Mouse (Mus musculus) heart, embryonic 16.5 days (tissue): ENCODE results near the gene Fam111a. TPM values are rescaled to one million over a fixed set of nuclear protein-coding genes. Genes with fewer than 3 reads are reported as not detected.
A peak's percentile ranks its signal among the peaks of the same experiment; 100 is the strongest.

Experiments used
- ATAC-seq: fragments of 200-750 bp; cut with Nextera tagmentation; replicated peaks from 2 replicates; pipeline ENCODE4 v1.8.0; 2017; ENCODE audit warnings: moderate number of reproducible peaks; ENCODE audit not compliant: insufficient read depth, low FRiP score; ENCODE audit errors: extremely low read depth
- H3K27ac ChIP-seq: fragments of 300-500 bp; sonication (generic); 2 replicates; pipeline ENCODE4 v1.5.1; 2014; ENCODE audit warnings: mild to moderate bottlenecking, low read length, control low read depth, moderate library complexity
- H3K27me3 ChIP-seq: fragments of 300-500 bp; sonication (generic); 2 replicates; pipeline ENCODE4 v1.6.1; 2014; ENCODE audit warnings: low read length, mixed read lengths; ENCODE audit not compliant: control insufficient read depth, insufficient read depth
- H3K36me3 ChIP-seq: fragments of 300-500 bp; sonication (generic); 2 replicates; pipeline ENCODE4 v1.6.1; 2014; ENCODE audit not compliant: control insufficient read depth, insufficient read depth
- H3K4me1 ChIP-seq: fragments of 300-500 bp; sonication (generic); 2 replicates; pipeline ENCODE4 v1.6.1; 2014; ENCODE audit warnings: low read length, mixed read lengths; ENCODE audit not compliant: control insufficient read depth, insufficient read depth
- H3K4me2 ChIP-seq: fragments of 300-500 bp; sonication (generic); 2 replicates; pipeline ENCODE4 v1.6.1; 2014; ENCODE audit warnings: low read depth, mild to moderate bottlenecking, control low read depth, low read length
- H3K4me3 ChIP-seq: fragments of 300-500 bp; sonication (generic); 2 replicates; pipeline ENCODE4 v1.5.1; 2014; ENCODE audit warnings: mild to moderate bottlenecking, control low read depth, low read length
- H3K9ac ChIP-seq: fragments of 300-500 bp; sonication (generic); 2 replicates; pipeline ENCODE4 v1.6.1; 2014; ENCODE audit warnings: low read length, control low read depth
- H3K9me3 ChIP-seq: fragments of 300-500 bp; sonication (generic); replicated peaks from 2 replicates; pipeline ENCODE4 v1.6.1; 2016; ENCODE audit warnings: low read length; ENCODE audit not compliant: control insufficient read depth
- WGBS: fragments of 180-500 bp; shearing (Covaris S2); extraction: QIAGEN DNeasy Blood & Tissue Kit; methylation state at CpG from one replicate; pipeline ENCODE4 v1.1.7; 2014; 5-methylcytosine and 5-hydroxymethylcytosine counted together
- polyA plus RNA-seq: library from polyadenylated mRNA; unstranded; fragments of >200 nt; fragmentation: Nextera tagmentation; extraction: Ambion mirVana; gene quantifications from 2 replicates; pipeline ENCODE4 v1.2.1, GENCODE M21; 2015

The Fam111a gene
- polyA plus RNA-seq, 1 experiment from 2014 or later: 20.5 TPM

- H3K9ac ChIP-seq: no peak overlapping the region
- no peaks in the 10 kb centered on the region for H3K27me3 ChIP-seq
- H3K36me3 ChIP-seq: no peaks in the 10 kb centered on the region
- H3K9me3 ChIP-seq: no peaks in the 10 kb centered on the region
- 66% methylated on average over 5 of the region's 5 CpGs for WGBS
- H3K4me3 ChIP-seq: no peak overlapping the region
- no peaks in the 10 kb centered on the region for H3K4me1 ChIP-seq
- no peak for ATAC-seq
- no peak overlapping the region for H3K27ac ChIP-seq
- H3K4me2 ChIP-seq: no peak overlapping the region
Observed at GRCm38 (mm10) chr19:12549166-12549565, 3.6 kb downstream of the Fam111a start.

- Histone ChIP-seq H3K9me3 (no peaks in the 10 kb centered on the region), H3K36me3 (no peaks in the 10 kb centered on the region), H3K4me1 (no peaks in the 10 kb centered on the region), H3K27me3 (no peaks in the 10 kb centered on the region), H3K4me2 (no peak overlapping the region), H3K4me3 (no peak overlapping the region), H3K9ac (no peak overlapping the region), H3K27ac (no peak overlapping the region)
- WGBS: 78% methylated on average over 5 of the region's 5 CpGs
- no peak for ATAC-seq
Observed at GRCm38 (mm10) chr19:12550005-12550942, 4.7 kb downstream of the Fam111a start.

- Histone ChIP-seq H3K27me3 (no peaks in the 10 kb centered on the region), H3K27ac (no peak overlapping the region), H3K4me3 (no peak overlapping the region), H3K9ac (no peak overlapping the region), H3K4me2 (no peak overlapping the region), H3K9me3 (no peaks in the 10 kb centered on the region), H3K4me1 (no peaks in the 10 kb centered on the region), H3K36me3 (no peaks in the 10 kb centered on the region)
- no peak for ATAC-seq
- WGBS: 81% methylated on average over 2 of the region's 2 CpGs
Observed at GRCm38 (mm10) chr19:12556293-12556692, 10.8 kb downstream of the Fam111a start.

GRCm38 (mm10) chr19:12558219-12558618, 12.7 kb downstream of the Fam111a start:
- H3K9ac ChIP-seq: no peak overlapping the region
- no peaks in the 10 kb centered on the region for H3K36me3 ChIP-seq
- no peak overlapping the region for H3K4me3 ChIP-seq
- no peak overlapping the region for H3K4me2 ChIP-seq
- H3K9me3 ChIP-seq: no peaks in the 10 kb centered on the region
- no peak for ATAC-seq
- H3K27ac ChIP-seq: no peak overlapping the region
- H3K4me1 ChIP-seq: no peaks in the 10 kb centered on the region
- 76% methylated on average over 4 of the region's 4 CpGs for WGBS
- H3K27me3 ChIP-seq: no peaks in the 10 kb centered on the region

- no peaks in the 10 kb centered on the region for H3K27me3 ChIP-seq
- H3K4me2 ChIP-seq: no peak overlapping the region
- no peak overlapping the region for H3K9ac ChIP-seq
- no peak overlapping the region for H3K4me3 ChIP-seq
- H3K9me3 ChIP-seq: no peaks in the 10 kb centered on the region
- H3K36me3 ChIP-seq: no peaks in the 10 kb centered on the region
- H3K4me1 ChIP-seq: no peaks in the 10 kb centered on the region
- no peak overlapping the region for H3K27ac ChIP-seq
- ATAC-seq: no peak
Observed at GRCm38 (mm10) chr19:12564197-12564596, 18.7 kb downstream of the Fam111a start.

- 36% methylated on average over 4 of the region's 4 CpGs for WGBS
- H3K4me1 ChIP-seq: no peaks in the 10 kb centered on the region
- H3K27ac ChIP-seq: no peak overlapping the region
- no peaks in the 10 kb centered on the region for H3K36me3 ChIP-seq
- no peaks in the 10 kb centered on the region for H3K9me3 ChIP-seq
- H3K4me2 ChIP-seq: no peak overlapping the region
- no peak overlapping the region for H3K4me3 ChIP-seq
- no peaks in the 10 kb centered on the region for H3K27me3 ChIP-seq
- no peak overlapping the region for H3K9ac ChIP-seq
- no peak for ATAC-seq
Observed at GRCm38 (mm10) chr19:12567011-12567410, 21.5 kb downstream of the Fam111a start.

GRCm38 (mm10) chr19:12570866-12571265, 25.3 kb downstream of the Fam111a start:
- Histone ChIP-seq H3K27me3 (no peaks in the 10 kb centered on the region), H3K9ac (no peak overlapping the region)
- ATAC-seq: no peak

GRCm38 (mm10) chr19:12571687-12572086, 26.1 kb downstream of the Fam111a start:
- ATAC-seq: no peak
- no peaks in the 10 kb centered on the region for H3K27me3 ChIP-seq
- no peak overlapping the region for H3K4me3 ChIP-seq
- H3K9ac ChIP-seq: no peak overlapping the region
- WGBS: 74% methylated on average over 1 of the region's 1 CpGs
- no peak overlapping the region for H3K4me2 ChIP-seq
- peaks cover 12% of the 10 kb centered on the region for H3K4me1 ChIP-seq
- no peaks in the 10 kb centered on the region for H3K9me3 ChIP-seq
- no peaks in the 10 kb centered on the region for H3K36me3 ChIP-seq
- no peak overlapping the region for H3K27ac ChIP-seq

More at GRCm38 (mm10) chr19:12570866-12571265, 25.3 kb downstream of the Fam111a start:
- Histone ChIP-seq H3K36me3 (no peaks in the 10 kb centered on the region), H3K4me2 (no peak overlapping the region), H3K27ac (no peak overlapping the region), H3K4me3 (no peak overlapping the region), H3K9me3 (no peaks in the 10 kb centered on the region), H3K4me1 (peaks cover 12% of the 10 kb centered on the region)
- WGBS: 54% methylated on average over 2 of the region's 2 CpGs

- peak overlapping the region; percentile 68; the same call in 1 of the 2 replicates for H3K27ac ChIP-seq
- H3K4me3 ChIP-seq: peak overlapping the region; percentile 64
- 84% methylated on average over 1 of the region's 1 CpGs for WGBS
- H3K27me3 ChIP-seq: no peaks in the 10 kb centered on the region
- peaks cover 12% of the 10 kb centered on the region for H3K4me1 ChIP-seq
- peak overlapping the region; percentile 50 for H3K9ac ChIP-seq
- H3K36me3 ChIP-seq: peaks cover 4% of the 10 kb centered on the region
- H3K9me3 ChIP-seq: no peaks in the 10 kb centered on the region
- peak overlapping the region; percentile 70 for H3K4me2 ChIP-seq
- ATAC-seq: 0 out of 2 replicates have a peak, but pooled peaks have one; percentile 4
Observed at GRCm38 (mm10) chr19:12572614-12573265, 27.2 kb downstream of the Fam111a start.
